Mouse (Mus musculus): ENCODE measurements around the gene Stxbp6.

The Stxbp6 gene

GRCm38 (mm10) chr12:44903205-44903732 is 171.2 kb downstream of the Stxbp6 start:
- peak in 1 of 2 experiments; percentile 1 for DNase-seq

DNA sequence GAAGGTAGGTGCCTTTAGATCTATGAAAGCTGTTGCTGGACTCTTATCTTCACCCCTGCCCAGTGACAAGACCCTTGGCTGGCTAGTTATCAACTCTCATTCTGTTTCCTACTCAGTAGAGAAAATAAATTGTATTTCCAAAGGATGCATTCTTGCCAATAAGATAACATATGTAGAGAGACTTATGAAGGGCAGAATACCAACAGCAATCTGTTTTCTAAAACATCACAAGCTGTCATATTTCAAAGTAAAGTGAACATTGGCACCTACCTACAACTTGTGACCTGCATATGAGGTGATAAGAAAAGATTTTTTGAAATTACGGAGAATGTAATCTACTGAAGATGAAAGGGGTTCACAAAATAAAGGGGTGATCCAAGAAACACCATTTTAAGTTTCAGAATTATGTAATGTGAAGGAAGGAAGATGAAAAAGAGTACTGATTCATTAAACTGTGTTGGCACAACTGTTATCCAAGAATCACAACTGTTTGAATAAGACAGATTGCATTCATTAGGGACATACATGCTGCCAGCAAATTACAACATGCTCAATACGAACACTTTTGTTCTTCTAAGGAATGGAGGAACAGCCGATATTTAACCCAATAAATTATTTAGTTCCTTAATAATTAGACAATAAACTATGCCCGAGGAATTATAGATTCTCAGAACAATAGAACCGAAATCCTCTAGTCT is 175.2 kb downstream of the Stxbp6 start:
- no peak for DNase-seq

- DNase-seq = no peak
Observed at GRCm38 (mm10) chr12:44896460-44896859, 178.0 kb downstream of the Stxbp6 start.

GRCm38 (mm10) chr12:44889677-44890393 is 184.7 kb downstream of the Stxbp6 start:
- no peak for DNase-seq

- no peak for DNase-seq
Observed at GRCm38 (mm10) chr12:44886826-44887225, 187.7 kb downstream of the Stxbp6 start.

- no peak for DNase-seq
Observed at GRCm38 (mm10) chr12:44872697-44873096, 201.8 kb downstream of the Stxbp6 start.

DNA sequence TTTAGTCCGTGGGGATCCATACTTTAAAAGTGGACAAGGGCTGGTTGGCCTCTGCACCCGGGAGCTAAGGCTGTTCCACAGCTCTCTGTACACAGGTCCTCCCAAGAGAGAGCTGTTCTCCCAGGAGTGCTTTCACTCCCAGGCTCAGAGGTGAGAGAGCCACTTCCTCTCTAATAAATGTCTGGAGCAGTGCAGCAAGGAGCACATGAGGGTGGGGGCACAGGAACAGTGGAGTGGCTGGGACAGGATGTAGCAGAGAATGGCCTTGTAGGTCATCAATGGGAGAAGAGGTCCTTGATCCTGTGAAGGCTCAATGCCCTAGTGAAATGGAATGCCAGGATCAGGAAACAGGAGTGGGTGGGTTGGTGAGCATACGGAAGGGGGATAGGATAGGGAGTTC is 209.1 kb downstream of the Stxbp6 start:
- no peak for DNase-seq

DNA sequence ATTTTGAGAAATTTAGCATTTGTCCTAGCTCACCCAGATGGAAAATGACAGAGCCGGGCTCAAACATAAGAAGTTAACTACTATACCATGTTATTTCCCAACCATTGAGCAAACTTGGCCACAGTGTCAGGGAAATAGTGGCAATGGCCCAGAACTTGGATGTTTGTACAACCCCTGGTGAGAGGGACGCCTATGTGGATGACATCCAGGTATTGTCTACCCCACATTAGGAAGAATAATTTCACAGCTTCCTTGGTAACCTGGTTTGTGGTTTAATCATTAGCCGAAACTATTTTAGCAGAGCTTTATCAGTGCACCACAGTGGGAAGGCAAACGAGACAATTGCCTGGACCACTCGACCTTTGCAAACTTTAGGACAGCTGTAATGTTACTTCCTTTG is 215.1 kb downstream of the Stxbp6 start:
- DNase-seq = no peak

GRCm38 (mm10) chr12:44858110-44858885 is 216.2 kb downstream of the Stxbp6 start:
- peak; percentile 4 to 21 for DNase-seq

DNA sequence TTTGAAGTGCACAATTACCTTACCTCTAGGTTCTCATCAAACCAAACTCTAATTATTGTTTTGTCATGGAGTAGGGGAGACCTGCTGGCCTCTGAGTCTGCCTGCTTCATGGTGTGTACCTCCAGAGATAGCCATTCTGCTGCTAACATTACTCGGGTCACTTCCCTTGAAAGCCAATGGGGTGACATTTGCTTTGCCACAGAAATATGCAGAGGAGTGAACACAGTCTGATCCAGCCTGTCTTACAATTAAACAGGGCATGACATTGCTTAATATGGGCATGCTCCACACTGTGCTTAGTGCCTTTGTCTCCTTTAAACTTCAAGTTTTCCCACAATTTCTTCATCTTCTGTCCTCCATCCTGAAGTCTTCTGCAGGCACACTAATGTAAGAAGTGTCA is 222.5 kb downstream of the Stxbp6 start:
- DNase-seq = no peak

DNA sequence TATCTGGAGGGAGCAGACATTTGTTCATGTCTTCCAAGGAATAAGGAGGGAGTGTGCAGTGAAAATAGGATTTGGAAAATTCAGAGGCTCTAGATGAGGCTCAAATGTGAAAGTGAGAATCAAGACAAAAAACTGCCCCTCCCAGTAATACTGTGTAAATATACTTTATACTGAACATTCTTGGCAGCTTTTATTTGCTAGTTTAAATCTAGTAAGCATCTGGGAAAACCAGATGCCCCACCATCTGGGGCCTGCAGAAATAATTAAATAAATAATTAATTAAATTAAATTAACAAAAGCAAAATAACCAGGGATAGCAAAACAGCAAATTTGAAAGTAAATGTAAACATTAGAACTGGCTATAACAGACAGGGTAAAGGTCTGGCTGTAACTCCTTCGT is 224.0 kb downstream of the Stxbp6 start:
- no peak for DNase-seq

DNA sequence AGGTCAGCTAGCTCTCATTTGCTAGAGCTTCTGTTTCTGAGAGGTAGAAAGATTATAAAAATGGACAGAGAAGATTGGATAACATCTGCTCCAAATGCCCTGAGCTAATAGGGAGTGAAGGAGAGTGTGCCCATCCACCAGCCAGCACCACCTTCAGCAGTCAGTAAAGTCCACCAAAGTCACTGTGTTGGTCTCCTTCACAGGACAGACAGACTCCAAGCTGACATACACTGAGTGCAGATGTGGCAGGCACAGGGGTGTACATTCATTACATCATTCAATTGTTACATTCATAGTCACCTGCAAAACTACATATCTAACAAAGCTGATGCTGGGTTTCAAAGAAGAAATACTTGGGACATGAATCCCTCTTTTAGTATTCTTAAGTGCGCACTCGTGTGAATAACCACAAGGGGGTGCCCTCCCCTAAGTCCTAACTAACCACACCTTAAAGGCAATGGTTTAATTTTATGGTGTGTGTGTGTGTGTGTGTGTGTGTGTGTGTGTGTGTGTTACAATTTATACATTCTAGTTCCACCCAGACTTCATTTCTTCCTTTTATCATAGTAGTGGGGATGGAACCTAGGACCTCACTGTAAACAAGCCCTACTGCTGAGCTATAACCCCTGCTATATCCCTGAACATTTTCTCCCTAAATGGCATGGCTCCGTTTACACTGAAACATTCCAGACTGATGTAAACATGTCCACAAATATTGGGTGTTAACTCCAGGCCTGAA is 225.9 kb downstream of the Stxbp6 start:
- peak; percentile 5 to 6 for DNase-seq

- DNase-seq = no peak
Observed at GRCm38 (mm10) chr12:44840585-44840984, 233.9 kb downstream of the Stxbp6 start.

DNA sequence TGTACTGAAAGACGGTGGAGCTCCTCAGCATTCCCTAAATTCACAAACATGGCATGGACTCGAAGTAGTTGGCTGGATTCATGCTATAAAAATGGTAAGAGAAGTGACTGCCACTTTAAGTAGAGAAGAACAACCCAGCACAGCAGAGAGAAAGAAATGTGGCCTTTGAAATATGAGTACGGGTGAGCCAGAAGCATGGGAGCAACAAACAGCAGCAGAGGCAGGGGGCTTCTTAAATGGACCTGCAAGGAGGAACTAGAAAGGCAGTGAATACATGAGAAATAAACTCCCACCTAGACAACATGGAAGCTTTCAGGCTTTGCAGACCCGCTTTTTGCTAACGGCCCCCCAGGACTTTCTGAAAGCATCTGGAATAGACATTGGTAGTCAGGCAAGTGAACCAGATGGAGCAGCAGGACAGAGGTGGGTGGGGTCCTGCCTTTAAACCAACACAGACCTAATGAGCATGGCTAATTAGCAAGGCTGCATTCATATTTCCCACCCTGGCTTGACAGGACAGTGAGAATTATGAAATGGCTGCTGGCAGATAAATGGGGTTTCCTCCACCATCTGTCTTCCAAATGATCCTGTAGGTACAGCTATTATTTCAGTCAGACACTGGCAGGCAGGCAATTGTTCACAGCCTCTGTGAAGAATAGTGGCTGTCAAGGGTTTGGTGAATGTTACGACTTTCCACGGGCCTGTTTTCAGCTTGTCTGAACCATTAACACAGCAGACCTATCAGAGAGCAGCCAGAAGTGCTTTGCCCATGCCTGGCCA is 234.7 kb downstream of the Stxbp6 start:
- no peak for DNase-seq

DNA sequence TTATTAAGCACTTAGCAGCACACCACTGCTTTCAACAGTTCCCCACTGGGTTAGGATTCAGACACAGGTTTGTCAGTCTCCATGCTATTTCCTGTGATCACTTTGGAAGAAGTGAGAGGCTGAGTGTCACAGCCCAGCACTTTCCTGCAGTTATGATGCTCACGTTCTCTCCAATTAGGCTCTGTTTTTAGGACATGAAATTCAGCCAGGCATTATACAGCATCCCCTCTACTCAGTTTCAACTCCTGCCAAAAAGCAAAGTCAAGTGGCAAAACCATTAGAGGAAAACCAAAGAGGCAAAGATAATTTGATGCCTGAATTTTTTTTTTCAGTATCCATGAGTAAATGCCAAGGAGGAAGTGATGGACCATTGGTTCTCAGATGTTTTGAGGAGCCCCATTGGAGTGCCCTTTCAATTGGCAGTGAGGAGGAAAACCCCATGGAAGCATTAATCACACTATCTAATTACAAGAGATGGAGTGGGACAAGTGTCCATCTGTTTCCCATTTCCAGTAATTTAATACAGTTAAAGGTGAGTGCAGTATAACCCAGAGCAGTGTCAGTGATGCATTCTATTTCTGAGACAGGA is 238.5 kb downstream of the Stxbp6 start:
- DNase-seq = no peak

DNA sequence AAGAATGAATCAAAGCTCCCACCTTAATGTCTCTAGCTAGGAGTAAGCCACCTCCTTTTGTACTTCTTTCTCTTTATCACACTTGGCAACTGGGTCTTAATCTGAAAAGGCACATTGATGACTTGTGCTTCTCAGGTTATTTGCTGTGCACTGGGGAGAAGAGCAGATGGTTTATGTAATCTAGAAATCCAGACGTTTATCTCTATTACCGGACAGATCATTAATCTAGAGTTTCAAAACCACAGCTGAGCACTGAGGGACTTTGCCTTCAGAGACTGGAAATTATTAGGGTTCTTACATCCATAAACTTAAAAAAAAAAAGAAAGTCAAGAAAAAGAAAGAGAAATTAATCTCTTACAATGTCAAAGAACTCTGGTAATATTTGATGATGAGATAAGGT is 262.6 kb downstream of the Stxbp6 start:
- no peak for DNase-seq

GRCm38 (mm10) chr12:44804213-44804612 is 270.3 kb downstream of the Stxbp6 start:
- no peak for DNase-seq

All from cerebellum, adult 18-20 months (tissue).